Mouse (Mus musculus) layer of hippocampus, adult 2 months (tissue): Measurements from ENCODE around the gene Dgcr2. TPM values are rescaled to one million over a fixed set of nuclear protein-coding genes. Genes with fewer than 3 reads are reported as not detected.

Experiments used
- DNase-seq, 2 experiments: peaks; one replicate each; pipeline ENCODE4 v3.0.0; 2022; ENCODE audit warnings: low spot score in 2 of 2
- H3K27ac ChIP-seq: fragments of 200-600 bp; 2 replicates; pipeline ENCODE4 v1.8.1; 2022
- H3K4me3 ChIP-seq: fragments of 200-600 bp; 2 replicates; pipeline ENCODE4 v1.8.1; 2022; ENCODE audit warnings: mild to moderate bottlenecking
- CTCF ChIP-seq: fragments of 200-600 bp; conservative IDR thresholded peaks from 2 replicates; pipeline ENCODE4 v1.8.1; 2022; ENCODE audit warnings: antibody characterized with exemption, mild to moderate bottlenecking, moderate library complexity
- total RNA-seq, 2 experiments: library from RNA; stranded (reverse); gene quantifications; 2 replicates each; pipeline ENCODE4 v1.2.3; 2021

Gene Dgcr2
- total RNA-seq, 2 experiments from 2014 or later, result 104 to 112 TPM

GRCm38 (mm10) chr16:17797812-17798311, 100.5 kb downstream of the Dgcr2 start:
- H3K4me3 ChIP-seq, result peak overlapping the region; percentile 45

GRCm38 (mm10) chr16:17796971-17797811, 101.2 kb downstream of the Dgcr2 start, which contains the start of gene Scarf2:
Gene Scarf2, plus strand, starts transcription at chr16:17797282.
- no peak for DNase-seq
- no peak for TF ChIP-seq CTCF
- Histone ChIP-seq H3K4me3 (peak within 1 kb of the TSS; percentile 45), H3K27ac (no peak within 1 kb of the TSS)

More at GRCm38 (mm10) chr16:17797812-17798311, 100.5 kb downstream of the Dgcr2 start:
- no peak overlapping the region for H3K27ac ChIP-seq
- TF ChIP-seq CTCF, result no peak
- no peak for DNase-seq

DNA sequence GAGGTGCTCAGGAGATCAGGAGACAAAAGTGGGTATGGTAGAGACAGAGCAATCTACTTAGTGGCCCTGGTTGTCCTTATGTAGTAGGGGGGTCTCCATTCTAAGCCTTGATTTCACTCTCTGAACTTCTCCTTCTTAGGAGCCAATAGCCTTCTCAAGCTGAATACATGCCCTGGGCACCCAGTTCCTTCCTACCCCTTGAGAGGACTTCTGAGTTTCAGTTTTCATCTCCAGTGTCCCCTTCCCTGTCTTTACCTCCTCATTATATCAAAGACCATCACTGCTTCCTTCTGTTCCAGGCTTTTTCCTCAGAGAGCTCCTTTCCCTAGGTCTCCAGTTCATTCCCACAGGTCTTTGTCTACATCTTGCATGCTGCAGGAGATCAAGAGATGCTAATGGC, 101.8 kb downstream of the Dgcr2 start:
- no peak overlapping the region for H3K27ac ChIP-seq
- DNase-seq, result no peak
- no peak overlapping the region for H3K4me3 ChIP-seq
- TF ChIP-seq CTCF, result no peak

GRCm38 (mm10) chr16:17795643-17796042, 102.7 kb downstream of the Dgcr2 start:
- H3K27ac ChIP-seq, result no peak overlapping the region
- H3K4me3 ChIP-seq, result no peak overlapping the region
- TF ChIP-seq CTCF, result no peak
- DNase-seq, result no peak

DNA sequence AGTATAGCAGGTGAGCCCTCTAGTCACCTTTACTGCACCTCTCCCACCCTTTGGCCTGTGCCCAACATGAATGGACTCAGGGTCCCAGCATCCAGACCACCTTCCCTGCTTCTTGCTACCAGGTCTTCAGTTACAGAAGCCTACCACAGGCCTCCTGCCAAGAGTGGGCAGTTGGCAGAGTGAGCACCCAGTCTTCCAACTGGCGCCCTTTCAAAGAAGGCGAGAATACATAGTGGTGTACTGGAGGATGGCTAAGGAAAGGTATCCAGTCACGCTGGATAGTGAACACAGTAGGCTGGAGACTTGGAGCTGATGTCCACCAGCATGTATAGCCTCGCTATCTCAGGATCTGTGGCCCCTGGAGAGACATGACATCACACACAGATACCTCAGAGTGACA, 104.3 kb downstream of the Dgcr2 start:
- Histone ChIP-seq H3K27ac (no peak overlapping the region), H3K4me3 (no peak overlapping the region)
- no peak for DNase-seq
- TF ChIP-seq CTCF, result no peak

DNA sequence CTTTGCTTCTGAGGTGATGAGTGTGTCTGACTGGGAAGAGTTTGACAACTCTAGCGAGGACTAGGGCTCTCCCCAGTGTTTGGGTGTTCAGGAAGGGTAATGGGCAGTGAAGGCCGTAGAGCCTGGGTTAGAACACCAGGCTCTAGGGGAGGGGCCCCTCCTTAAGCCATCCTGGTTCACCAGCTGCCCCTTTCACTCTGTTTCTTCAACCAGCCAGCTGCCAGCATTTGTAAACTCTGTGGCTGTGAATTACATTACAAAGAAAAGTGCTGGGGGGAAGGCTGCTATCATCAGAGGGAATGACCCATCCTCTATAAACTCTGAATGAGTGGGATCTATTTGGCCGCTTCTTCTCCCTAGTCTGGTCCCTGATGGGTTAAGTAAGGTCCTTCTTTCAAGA, 105.6 kb downstream of the Dgcr2 start:
- no peak for DNase-seq
- TF ChIP-seq CTCF, result no peak

More for the DNA sequence above, 105.6 kb downstream of the Dgcr2 start:
- H3K4me3 ChIP-seq, result no peak overlapping the region
- H3K27ac ChIP-seq, result no peak overlapping the region

Other genes with a start within 250 kb of the Dgcr2 start
- gene Med15, start 165.7 kb downstream of the Dgcr2 start, total RNA-seq, result 10 to 100 TPM; 76.7 to 81.8 TPM
- 100 to 1,000 TPM; 101 TPM for gene Klhl22, start 138.9 kb downstream of the Dgcr2 start, total RNA-seq
- 1 to 10 TPM; 2.5 to 2.7 TPM for gene Scarf2, start 101.3 kb downstream of the Dgcr2 start, total RNA-seq
- 1 to 10 TPM; 3.2 to 4.5 TPM for gene B830017H08Rik, start 65.4 kb downstream of the Dgcr2 start, total RNA-seq
- 10 to 100 TPM; 13.1 to 16.8 TPM for gene Car15, start 60.2 kb downstream of the Dgcr2 start, total RNA-seq
- gene Gm20518, start 6.9 kb downstream of the Dgcr2 start, total RNA-seq, result 1 to 10 TPM; 2.2 to 2.6 TPM
- gene Tssk1, start 4.3 kb downstream of the Dgcr2 start, total RNA-seq, result not detected
- not detected for gene Tssk2, start 75 bp upstream of the Dgcr2 start, total RNA-seq
- 10 to 100 TPM; 33.1 to 33.3 TPM for gene Ess2, start 12.8 kb upstream of the Dgcr2 start, total RNA-seq
- not detected for gene Gsc2, start 16.5 kb upstream of the Dgcr2 start, total RNA-seq
- gene Slc25a1, start 29.7 kb upstream of the Dgcr2 start, total RNA-seq, result 10 to 100 TPM; 42.2 to 45.6 TPM
- gene Vpreb2, start 81.9 kb upstream of the Dgcr2 start, total RNA-seq, result not detected
- gene Dgcr6, start 154.3 kb upstream of the Dgcr2 start, total RNA-seq, result 10 to 100 TPM; 70.3 to 73.8 TPM
- gene Prodh, start 191.6 kb upstream of the Dgcr2 start, total RNA-seq, result 10 to 100 TPM; 45.1 to 48.2 TPM
- 100 to 1,000 TPM; 106 to 111 TPM for gene Rtn4r, start 229.1 kb upstream of the Dgcr2 start, total RNA-seq